Mouse (Mus musculus) stomach, embryonic 16.5 days (tissue): Measurements from ENCODE around the gene Nr4a1. TPM values are rescaled to one million over a fixed set of nuclear protein-coding genes. Genes with fewer than 3 reads are reported as not detected.

Source experiments
- ATAC-seq: fragments of 200-750 bp; cut with Nextera tagmentation; 2 replicates; pipeline ENCODE4 v1.8.0; 2017; ENCODE audit warnings: moderate number of reproducible peaks, moderate TSS enrichment; ENCODE audit not compliant: insufficient read depth, low FRiP score
- H3K27ac ChIP-seq: fragments of 300-500 bp; sonication (generic); 2 replicates; pipeline ENCODE4 v1.5.1; 2014; ENCODE audit warnings: low read length
- H3K27me3 ChIP-seq: fragments of 300-500 bp; sonication (generic); 2 replicates; pipeline ENCODE4 v1.6.1; 2014; ENCODE audit warnings: low read length, control low read depth, mixed read lengths; ENCODE audit not compliant: control insufficient read depth, insufficient read depth
- H3K36me3 ChIP-seq: fragments of 300-500 bp; sonication (generic); 2 replicates; pipeline ENCODE4 v1.6.1; 2014; ENCODE audit warnings: low read length; ENCODE audit not compliant: control insufficient read depth, insufficient read depth
- H3K4me1 ChIP-seq: fragments of 300-500 bp; sonication (generic); 2 replicates; pipeline ENCODE4 v1.6.1; 2014; ENCODE audit warnings: low read length, control low read depth, mixed read lengths; ENCODE audit not compliant: control insufficient read depth, insufficient read depth
- H3K4me2 ChIP-seq: fragments of 300-500 bp; sonication (generic); 2 replicates; pipeline ENCODE4 v1.6.1; 2014; ENCODE audit warnings: low read depth, low read length, mixed read lengths
- H3K4me3 ChIP-seq: fragments of 300-500 bp; sonication (generic); replicated peaks from 2 replicates; pipeline ENCODE4 v1.5.1; 2014; ENCODE audit warnings: mild to moderate bottlenecking, low read length
- H3K9ac ChIP-seq: fragments of 300-500 bp; sonication (generic); 2 replicates; pipeline ENCODE4 v1.6.1; 2014; ENCODE audit warnings: low read length
- H3K9me3 ChIP-seq: fragments of 300-500 bp; sonication (generic); replicated peaks from 2 replicates; pipeline ENCODE4 v1.6.1; 2016; ENCODE audit warnings: low read length, control low read depth; ENCODE audit not compliant: control insufficient read depth
- WGBS: fragments of 180-500 bp; shearing (Covaris S2); extraction: QIAGEN DNeasy Blood & Tissue Kit; methylation state at CpG from one replicate; pipeline ENCODE4 v1.1.7; 2014; 5-methylcytosine and 5-hydroxymethylcytosine counted together
- polyA plus RNA-seq: library from polyadenylated mRNA; unstranded; fragments of >200 nt; fragmentation: Nextera tagmentation; extraction: Ambion mirVana; gene quantifications from 2 replicates; pipeline ENCODE4 v1.2.1, GENCODE M21; 2015

Nr4a1 gene
- polyA plus RNA-seq: 12.9 and 13.3 TPM in 2 replicates

GRCm38 (mm10) chr15:101253886-101254795, at the start of gene Nr4a1:
Gene Nr4a1 (plus strand): TSS chr15:101254269.
- H3K27ac ChIP-seq: peak within 1 kb of the TSS; percentile 38; the same call in 1 of the 2 replicates

GRCm38 (mm10) chr15:101204781-101205180, 49.3 kb upstream of the Nr4a1 start:
- no peaks in the 10 kb centered on the region for H3K4me1 ChIP-seq
- H3K4me2 ChIP-seq: no peak overlapping the region
- no peaks in the 10 kb centered on the region for H3K27me3 ChIP-seq
- no peak overlapping the region for H3K9ac ChIP-seq
- no peak for ATAC-seq
- H3K27ac ChIP-seq: 0 out of 2 replicates have a peak overlapping the region, but pooled peaks have one; percentile 10
- 0 out of 2 replicates have a peak, but pooled peaks cover 3% of the 10 kb centered on the region for H3K9me3 ChIP-seq
- WGBS: 72% methylated on average over 7 of the region's 7 CpGs
- no peak overlapping the region for H3K4me3 ChIP-seq
- H3K36me3 ChIP-seq: peaks cover 29% of the 10 kb centered on the region

More at GRCm38 (mm10) chr15:101253886-101254795, at the start of gene Nr4a1:
- Histone ChIP-seq H3K4me1 (peaks cover 11% of the 10 kb centered on the region; the same call in 1 of the 2 replicates), H3K9ac (peak within 1 kb of the TSS; percentile 86), H3K9me3 (no peaks in the 10 kb centered on the region), H3K36me3 (no peaks in the 10 kb centered on the region), H3K27me3 (no peaks in the 10 kb centered on the region), H3K4me2 (peak within 1 kb of the TSS; percentile 95), H3K4me3 (peak within 1 kb of the TSS; percentile 64)
- WGBS: 2% methylated on average over 79 of the region's 82 CpGs
- ATAC-seq: peak; percentile 78

GRCm38 (mm10) chr15:101210228-101210627, 43.8 kb upstream of the Nr4a1 start:
- 63% methylated on average over 6 of the region's 6 CpGs for WGBS
- H3K36me3 ChIP-seq: peaks cover 18% of the 10 kb centered on the region
- peaks cover 6% of the 10 kb centered on the region; the same call in 1 of the 2 replicates for H3K4me1 ChIP-seq
- no peak overlapping the region for H3K4me2 ChIP-seq
- no peak overlapping the region for H3K4me3 ChIP-seq
- no peak overlapping the region for H3K27ac ChIP-seq
- no peak overlapping the region for H3K9ac ChIP-seq
- peak; percentile 68; the same call in 1 of the 2 replicates for ATAC-seq
- H3K27me3 ChIP-seq: no peaks in the 10 kb centered on the region
- no peaks in the 10 kb centered on the region for H3K9me3 ChIP-seq

GRCm38 (mm10) chr15:101210998-101211613, 43.0 kb upstream of the Nr4a1 start:
- Histone ChIP-seq H3K4me1 (peaks cover 6% of the 10 kb centered on the region; the same call in 1 of the 2 replicates), H3K36me3 (peaks cover 18% of the 10 kb centered on the region), H3K4me3 (no peak overlapping the region), H3K4me2 (no peak overlapping the region), H3K27ac (no peak overlapping the region), H3K27me3 (no peaks in the 10 kb centered on the region), H3K9me3 (no peaks in the 10 kb centered on the region), H3K9ac (no peak overlapping the region)
- WGBS: 84% methylated on average over 14 of the region's 14 CpGs
- ATAC-seq: peak; percentile 31

- H3K27ac ChIP-seq: no peak overlapping the region
- no peak overlapping the region for H3K9ac ChIP-seq
- ATAC-seq: no peak; the same call in 1 of the 2 replicates
- no peaks in the 10 kb centered on the region for H3K9me3 ChIP-seq
- no peak overlapping the region for H3K4me2 ChIP-seq
- H3K36me3 ChIP-seq: peaks cover 12% of the 10 kb centered on the region
- H3K27me3 ChIP-seq: no peaks in the 10 kb centered on the region
- no peak overlapping the region for H3K4me3 ChIP-seq
- WGBS: 62% methylated on average over 14 of the region's 14 CpGs
- peaks cover 6% of the 10 kb centered on the region; the same call in 1 of the 2 replicates for H3K4me1 ChIP-seq
Measured at GRCm38 (mm10) chr15:101212435-101212834, 41.6 kb upstream of the Nr4a1 start.

GRCm38 (mm10) chr15:101215136-101215535, 38.9 kb upstream of the Nr4a1 start:
- Histone ChIP-seq H3K9ac (no peak overlapping the region), H3K27ac (no peak overlapping the region), H3K4me1 (peaks cover 6% of the 10 kb centered on the region; the same call in 1 of the 2 replicates), H3K4me3 (no peak overlapping the region), H3K9me3 (no peaks in the 10 kb centered on the region), H3K36me3 (peaks cover 9% of the 10 kb centered on the region), H3K4me2 (no peak overlapping the region), H3K27me3 (no peaks in the 10 kb centered on the region)
- 52% methylated on average over 2 of the region's 2 CpGs for WGBS
- ATAC-seq: no peak

GRCm38 (mm10) chr15:101216036-101216435, 38.0 kb upstream of the Nr4a1 start:
- WGBS: 83% methylated on average over 4 of the region's 4 CpGs
- peaks cover 11% of the 10 kb centered on the region; the same call in 1 of the 2 replicates for H3K4me1 ChIP-seq

GRCm38 (mm10) chr15:101220905-101221297, 33.2 kb upstream of the Nr4a1 start:
- no peaks in the 10 kb centered on the region for H3K9me3 ChIP-seq
- H3K27me3 ChIP-seq: no peaks in the 10 kb centered on the region
- no peak overlapping the region for H3K4me3 ChIP-seq
- H3K4me1 ChIP-seq: peaks cover 44% of the 10 kb centered on the region
- 11% methylated on average over 8 of the region's 8 CpGs for WGBS
- no peak overlapping the region for H3K9ac ChIP-seq
- H3K27ac ChIP-seq: peak overlapping the region; percentile 17; the same call in 1 of the 2 replicates
- no peak overlapping the region for H3K4me2 ChIP-seq
- H3K36me3 ChIP-seq: no peaks in the 10 kb centered on the region
- ATAC-seq: peak; percentile 3; the same call in 1 of the 2 replicates

More at GRCm38 (mm10) chr15:101216036-101216435, 38.0 kb upstream of the Nr4a1 start:
- Histone ChIP-seq H3K36me3 (peaks cover 9% of the 10 kb centered on the region), H3K27me3 (no peaks in the 10 kb centered on the region), H3K27ac (no peak overlapping the region), H3K4me2 (no peak overlapping the region), H3K4me3 (no peak overlapping the region), H3K9ac (no peak overlapping the region), H3K9me3 (no peaks in the 10 kb centered on the region)
- no peak for ATAC-seq
